Mouse (Mus musculus) lung, postnatal 4 days (tissue): Measurements from ENCODE around the gene Tlx2.

Source experiments
- DNase-seq, 2 experiments: peaks; one replicate each; pipeline ENCODE4 v3.0.0; 2021

Gene Tlx2

GRCm38 (mm10) chr6:83054074-83054851 is 15.8 kb downstream of the Tlx2 start, which contains the start of gene Aup1:
Gene Aup1, plus strand, starts transcription at chr6:83054521.
- peak; percentile 97 to 98 for DNase-seq

GRCm38 (mm10) chr6:83053136-83053960 is 16.7 kb downstream of the Tlx2 start:
- peak; percentile 43 to 45 for DNase-seq

- no peak for DNase-seq
Observed at GRCm38 (mm10) chr6:83049367-83049766, 20.7 kb downstream of the Tlx2 start.

GRCm38 (mm10) chr6:83044742-83045141 is 25.4 kb downstream of the Tlx2 start:
- DNase-seq = peak in 1 of 2 experiments; percentile 19

GRCm38 (mm10) chr6:83043993-83044392 is 26.1 kb downstream of the Tlx2 start:
- no peak for DNase-seq

GRCm38 (mm10) chr6:83043561-83043960 is 26.5 kb downstream of the Tlx2 start:
- peak in 1 of 2 experiments; percentile 22 for DNase-seq

- no peak for DNase-seq
Observed at GRCm38 (mm10) chr6:83040601-83041000, 29.5 kb downstream of the Tlx2 start.

- peak; percentile 92 to 95 for DNase-seq
Observed at GRCm38 (mm10) chr6:83038496-83039012, 31.5 kb downstream of the Tlx2 start.

GRCm38 (mm10) chr6:83037188-83037587 is 32.9 kb downstream of the Tlx2 start:
- peak in 1 of 2 experiments; percentile 44 for DNase-seq

GRCm38 (mm10) chr6:83034463-83035055 is 35.5 kb downstream of the Tlx2 start:
- DNase-seq = no peak

- peak; percentile 82 to 85 for DNase-seq
Observed at GRCm38 (mm10) chr6:83033249-83034185, 36.6 kb downstream of the Tlx2 start, which contains the start of the genes Dok1 and Loxl3. Gene Dok1, minus strand, starts transcription at chr6:83033471. Gene Loxl3, plus strand, starts transcription at chr6:83034173.

GRCm38 (mm10) chr6:83032769-83033191 is 37.3 kb downstream of the Tlx2 start:
- DNase-seq = peak; percentile 69 to 70

- DNase-seq = no peak
Observed at GRCm38 (mm10) chr6:83031921-83032590, 38.0 kb downstream of the Tlx2 start.

GRCm38 (mm10) chr6:83031111-83031510 is 39.0 kb downstream of the Tlx2 start:
- no peak for DNase-seq

GRCm38 (mm10) chr6:83029777-83030176 is 40.3 kb downstream of the Tlx2 start:
- no peak for DNase-seq

GRCm38 (mm10) chr6:83027706-83028105 is 42.4 kb downstream of the Tlx2 start:
- peak in 1 of 2 experiments; percentile 46 for DNase-seq

- no peak for DNase-seq
Observed at GRCm38 (mm10) chr6:83027293-83027692, 42.8 kb downstream of the Tlx2 start.

- no peak for DNase-seq
Observed at GRCm38 (mm10) chr6:83025221-83025620, 44.9 kb downstream of the Tlx2 start.

- no peak for DNase-seq
Observed at GRCm38 (mm10) chr6:83024421-83024820, 45.7 kb downstream of the Tlx2 start.

GRCm38 (mm10) chr6:83023786-83024185 is 46.3 kb downstream of the Tlx2 start:
- DNase-seq = no peak

GRCm38 (mm10) chr6:83023008-83023407 is 47.1 kb downstream of the Tlx2 start:
- DNase-seq = no peak
